Mouse (Mus musculus) cerebellum, adult 18-20 months (tissue): ENCODE data around the gene Olfr638.
"Not testable (repeated sequence)": the region's sequence is repeated elsewhere in the genome, so short reads cannot be mapped to it uniquely, and the experiment has no call there.

ENCODE experiments used
- DNase-seq, 2 experiments: peaks; one replicate each; pipeline ENCODE4 v3.0.0; 2021

Gene Olfr638

DNA sequence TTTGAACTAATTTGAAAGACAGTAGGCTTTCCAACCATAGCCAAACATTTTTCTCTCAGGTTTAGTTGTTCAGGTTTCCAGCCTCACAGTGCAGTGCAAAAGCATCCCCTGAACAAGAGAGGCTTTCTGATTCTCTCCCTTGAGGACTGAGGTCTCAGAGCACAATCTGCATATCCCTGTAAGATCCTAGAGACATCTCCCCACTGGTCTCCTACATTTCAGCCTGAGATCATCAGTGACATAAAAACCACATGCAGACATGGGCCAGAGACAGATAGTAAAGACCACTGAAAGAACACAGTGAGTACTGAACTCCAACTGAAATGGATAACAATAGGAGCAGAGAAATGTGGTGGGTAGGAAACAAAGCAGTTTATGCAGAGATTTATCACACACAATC, at the start of gene Olfr638:
Gene Olfr638 (plus strand): TSS at position 301 of the 400 bp plus-strand sequence.
- no peak for DNase-seq

DNA sequence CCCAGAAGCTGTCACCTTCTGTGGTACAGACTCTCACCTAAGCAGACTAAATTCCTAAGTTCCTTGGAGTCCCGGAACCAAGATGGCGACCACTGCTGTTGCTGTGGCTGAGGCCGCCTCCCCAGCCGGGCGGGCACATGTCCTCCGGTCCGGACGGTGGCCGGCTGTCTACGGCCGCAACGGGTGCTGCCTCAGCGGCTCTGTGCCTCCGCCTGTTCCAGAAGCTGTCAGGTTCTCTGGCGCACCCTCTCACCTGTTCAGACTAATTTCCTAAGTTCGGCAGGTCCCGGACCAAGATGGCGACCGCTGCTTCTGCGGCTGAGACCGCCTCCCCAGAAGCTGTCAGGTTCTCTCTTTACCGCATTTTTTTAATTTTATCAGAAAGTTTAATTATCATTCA, 31.7 kb upstream of the Olfr638 start:
- DNase-seq: not testable (repeated sequence)

DNA sequence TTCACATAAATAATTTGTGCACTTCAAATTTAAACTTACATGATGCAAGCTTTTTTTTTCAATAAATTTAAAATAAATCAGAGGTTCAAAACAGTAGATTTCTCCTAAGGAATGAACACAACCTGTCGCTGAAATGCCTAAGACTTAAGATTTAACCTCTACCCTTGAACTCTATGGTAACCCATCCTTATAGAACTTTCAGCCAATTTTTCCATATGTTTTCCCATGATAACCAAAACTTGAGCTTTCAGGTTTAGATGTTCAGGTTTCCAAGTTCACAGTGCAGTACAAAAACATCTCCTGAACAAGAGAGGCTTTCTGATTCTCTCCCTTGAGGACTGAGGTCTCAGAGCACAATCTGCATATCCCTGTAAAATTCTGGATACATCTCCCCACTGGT, 27.7 kb upstream of the Olfr638 start, which contains the start of gene Olfr635:
Gene Olfr635 (plus strand): TSS at position 301 of the 400 bp plus-strand sequence.
- DNase-seq: no peak

DNA sequence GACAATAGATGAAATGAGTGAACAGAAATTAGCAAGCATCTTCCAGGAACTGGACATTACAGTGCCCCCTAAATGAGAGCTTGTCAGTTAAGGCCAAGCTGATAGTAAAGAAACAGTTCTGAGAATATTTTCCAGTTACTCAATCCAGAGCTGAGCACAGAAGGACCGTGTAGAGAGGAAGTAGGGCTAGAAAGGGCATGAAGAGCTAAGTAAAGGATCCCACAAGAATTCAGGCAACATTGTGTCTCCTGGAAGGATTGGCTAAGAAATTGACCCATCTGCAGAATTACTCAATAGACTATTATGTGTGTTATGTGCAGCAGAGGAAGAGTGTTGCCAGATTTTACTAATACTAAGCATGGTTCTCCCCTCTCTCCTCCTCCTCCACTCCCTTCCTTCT, 26.8 kb upstream of the Olfr638 start:
- no peak for DNase-seq

DNA sequence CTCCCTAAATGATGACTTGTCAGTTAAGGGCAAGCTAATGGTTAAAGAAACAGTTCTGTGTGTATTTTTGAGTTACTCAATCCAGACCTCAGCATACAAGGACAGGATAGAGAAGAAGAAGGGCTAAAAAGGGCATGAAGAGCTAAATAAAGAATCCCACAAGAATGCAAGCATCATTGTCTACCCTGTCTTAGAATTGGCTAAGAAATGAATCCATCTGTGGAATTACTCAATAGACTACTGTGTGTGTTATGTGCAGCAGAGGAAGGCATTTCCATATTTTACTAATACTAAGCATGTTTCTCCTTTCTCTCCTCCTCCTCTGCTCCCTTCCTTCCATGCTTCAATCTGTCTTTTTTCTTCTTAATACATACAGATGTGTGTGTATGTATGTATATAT, 578 bp downstream of the Olfr638 start:
- no peak for DNase-seq

DNA sequence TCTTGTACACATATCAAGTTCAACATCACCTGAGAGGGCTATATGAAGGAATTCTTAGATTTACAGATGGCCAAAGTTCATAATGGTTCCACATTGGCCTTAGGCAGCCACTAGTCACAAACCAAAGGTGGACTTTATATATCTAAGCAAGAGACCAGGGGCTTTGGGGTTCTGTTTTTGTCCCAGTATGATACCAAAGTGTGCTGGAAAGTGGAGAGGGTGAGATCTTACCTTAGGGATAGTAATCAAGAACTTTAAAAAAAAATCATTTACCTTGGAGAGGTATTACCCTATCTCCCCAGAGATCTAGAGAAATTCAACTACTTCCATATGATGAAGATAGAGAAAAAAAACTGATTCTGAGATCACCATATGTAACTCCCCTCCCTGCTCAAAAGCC, 18.7 kb downstream of the Olfr638 start, which contains the start of gene Olfr639:
Gene Olfr639 (minus strand): TSS at position 101 of the 400 bp plus-strand sequence.
- DNase-seq: no peak

DNA sequence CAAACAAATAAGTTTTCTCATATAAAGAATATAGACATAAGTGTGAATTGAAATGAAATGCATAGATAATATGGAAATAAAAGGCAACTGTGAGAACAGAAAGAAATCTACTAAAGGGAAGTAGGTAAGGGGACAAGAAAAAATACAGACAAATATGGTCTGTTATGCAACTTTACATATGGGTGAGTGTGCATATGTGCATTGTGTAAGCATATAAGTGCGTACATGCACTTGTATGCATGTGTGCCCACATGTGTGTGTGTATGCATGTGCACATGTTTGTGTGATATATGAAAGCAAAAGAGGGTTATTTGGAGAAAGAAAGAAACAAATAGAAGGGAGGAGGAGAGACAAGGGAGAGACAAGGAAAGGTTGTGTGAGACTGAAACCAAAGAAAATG, 20.4 kb downstream of the Olfr638 start:
- DNase-seq: no peak

DNA sequence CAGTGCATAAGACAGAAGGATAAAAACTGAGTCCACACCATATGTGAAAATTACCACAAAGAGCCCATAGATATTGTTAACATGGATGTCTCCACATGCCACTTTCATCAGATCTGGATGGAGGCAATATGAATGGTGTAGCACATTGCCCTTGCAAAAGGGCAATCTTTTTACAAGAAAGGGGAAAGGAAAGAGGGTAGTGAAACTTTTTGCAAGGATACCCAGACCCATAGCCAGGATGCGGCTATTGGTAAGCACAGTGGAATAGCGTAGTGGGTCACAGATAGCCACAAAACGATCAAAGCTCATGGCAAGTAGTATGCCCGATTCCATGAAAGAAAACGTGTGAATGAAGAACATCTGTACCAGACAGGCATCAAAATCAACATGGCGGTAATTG, 23.1 kb downstream of the Olfr638 start:
- DNase-seq: no peak

DNA sequence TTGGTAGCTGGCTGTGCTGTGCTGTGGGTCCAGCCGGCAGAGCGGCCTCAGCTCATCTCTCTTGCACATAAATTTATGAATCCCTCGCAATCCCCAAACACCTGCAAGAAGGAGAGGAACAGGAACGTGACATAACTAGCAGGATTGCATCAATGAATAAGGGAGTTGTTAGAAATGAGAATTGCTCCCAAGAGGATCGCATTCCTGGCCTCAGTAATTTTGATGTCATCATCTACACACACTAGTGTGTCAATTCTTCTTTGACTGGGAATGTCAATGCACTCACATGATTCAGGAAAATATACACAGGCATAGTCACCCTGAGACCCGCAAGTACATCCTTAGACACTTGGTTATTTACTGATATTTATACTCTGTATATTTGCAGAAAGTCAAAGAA, 26.9 kb downstream of the Olfr638 start, which contains the start of gene Olfr640:
Gene Olfr640 (minus strand): TSS at position 101 of the 400 bp plus-strand sequence.
- DNase-seq: no peak

DNA sequence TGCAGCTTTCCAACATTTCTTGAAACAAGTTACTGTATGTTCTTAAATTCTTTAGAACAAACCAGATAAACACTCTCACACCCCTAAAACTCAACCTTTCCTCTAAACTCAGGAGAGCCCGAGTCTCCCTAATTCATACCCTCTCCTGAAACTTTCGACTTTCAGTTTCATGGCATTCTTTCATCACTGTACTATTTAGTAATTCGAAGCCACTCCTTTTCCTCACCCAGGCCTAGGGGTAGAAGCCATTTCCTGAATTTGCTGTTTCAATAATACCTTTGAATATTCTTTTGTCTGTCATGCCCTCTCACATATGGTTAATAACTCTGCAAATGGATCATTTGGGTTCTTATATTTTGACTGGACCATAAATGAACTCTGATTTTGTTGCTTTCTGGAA, 28.4 kb downstream of the Olfr638 start:
- DNase-seq: no peak

DNA sequence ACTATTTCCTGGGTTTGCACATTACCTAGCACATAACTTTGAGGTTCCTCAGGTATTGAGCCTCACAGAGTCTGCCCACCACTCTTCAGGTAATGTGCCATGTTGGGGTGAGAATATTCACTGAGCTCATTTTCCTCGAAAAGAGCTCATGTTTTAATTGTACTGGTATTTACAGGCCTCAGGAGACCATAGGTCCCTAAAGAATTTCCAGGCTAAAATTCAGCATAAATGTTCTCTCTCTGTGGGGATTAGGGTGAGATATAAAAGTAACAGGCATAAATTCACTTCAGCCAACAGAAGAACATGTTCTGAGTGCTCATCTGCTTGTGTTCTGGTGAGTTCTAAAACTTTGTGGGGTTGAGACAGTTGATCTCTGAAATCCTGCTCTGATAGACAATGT, 36.6 kb downstream of the Olfr638 start, which contains the start of gene Olfr641:
Gene Olfr641 (plus strand): TSS at position 301 of the 400 bp plus-strand sequence.
- DNase-seq: no peak

DNA sequence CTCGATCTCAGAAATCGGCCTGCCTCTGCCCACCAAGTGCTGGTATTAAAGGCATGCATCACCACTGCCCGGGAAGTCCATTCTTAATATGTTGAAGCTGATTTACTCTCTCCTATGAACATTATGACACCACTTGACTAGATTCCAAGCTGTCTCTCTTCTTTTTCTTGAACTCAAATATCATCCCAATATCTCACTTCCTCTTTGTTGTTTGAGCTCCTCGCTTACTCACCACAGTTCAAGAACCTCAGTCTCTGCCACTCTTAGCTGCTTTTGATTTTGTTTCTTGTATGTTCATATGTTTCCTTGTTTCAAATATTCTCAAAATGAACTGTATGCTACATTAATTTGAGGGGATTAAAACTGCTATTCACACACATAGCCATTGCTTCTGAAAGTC, 52.2 kb downstream of the Olfr638 start:
- DNase-seq: no peak

DNA sequence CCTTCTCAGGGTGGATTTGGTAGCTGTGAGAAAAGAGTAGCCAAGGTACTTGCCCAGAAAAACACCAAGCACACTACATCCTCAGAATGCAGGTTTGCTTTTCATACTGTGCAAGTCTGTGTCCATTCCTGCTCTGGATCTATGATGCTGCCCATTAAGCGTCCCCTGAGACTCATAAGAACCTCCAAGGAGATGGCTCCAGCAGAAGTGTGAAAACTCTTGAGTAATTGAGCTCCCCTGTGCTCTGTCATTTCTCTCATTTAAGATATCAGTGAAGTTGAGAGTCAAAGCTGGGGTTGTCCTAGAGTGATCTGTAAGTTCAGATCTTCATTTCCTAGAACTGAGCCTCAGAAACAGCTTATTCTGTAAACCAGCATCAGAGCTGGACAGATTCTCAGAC, 54.0 kb downstream of the Olfr638 start, which contains the start of gene Olfr642:
Gene Olfr642 (minus strand): TSS at position 101 of the 400 bp plus-strand sequence.
- DNase-seq: no peak
